Mouse (Mus musculus): Measurements from ENCODE around the gene Arhgap31.
"Not testable (repeated sequence)": the region's sequence is repeated elsewhere in the genome, so short reads cannot be mapped to it uniquely, and the experiment has no call there.

Gene Arhgap31

DNA sequence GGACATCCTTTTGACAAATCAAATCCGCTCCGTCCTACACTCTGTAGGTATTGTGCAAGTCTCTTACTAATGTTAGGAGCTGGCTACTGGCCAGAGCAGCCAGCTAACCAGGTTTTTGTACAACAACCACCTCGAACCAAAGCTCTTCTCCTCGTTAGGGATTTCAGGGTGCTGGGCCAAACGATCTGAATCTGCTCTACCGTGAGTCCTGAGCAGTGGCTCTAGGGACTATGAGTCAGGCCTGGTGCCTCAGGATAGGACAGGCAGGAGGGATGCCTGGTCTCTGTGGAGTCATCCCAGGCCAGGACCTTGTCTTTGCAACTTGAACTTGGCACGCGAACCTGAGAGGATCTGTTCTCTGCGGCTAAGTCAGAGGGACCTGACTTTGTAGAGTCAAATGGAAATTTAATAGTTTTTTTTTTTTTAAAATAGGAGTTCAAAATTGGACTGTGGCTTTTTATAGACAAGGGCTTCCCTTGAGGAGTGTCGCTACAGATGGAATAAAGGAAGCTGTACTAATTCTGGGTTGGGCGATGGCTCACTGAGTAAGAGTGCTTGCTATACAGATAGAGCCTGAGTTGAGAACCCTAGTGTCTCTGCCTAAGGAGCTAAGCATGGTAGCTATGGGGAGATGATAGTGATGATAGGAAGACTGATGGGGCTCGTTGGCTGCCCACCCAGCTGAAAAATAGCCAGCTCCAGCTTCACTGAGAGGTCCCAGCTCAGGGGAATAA is 24.4 kb downstream of the Arhgap31 start:
- DNase-seq (ENCODE audit: low spot score in 2 of 2) = no peak

DNA sequence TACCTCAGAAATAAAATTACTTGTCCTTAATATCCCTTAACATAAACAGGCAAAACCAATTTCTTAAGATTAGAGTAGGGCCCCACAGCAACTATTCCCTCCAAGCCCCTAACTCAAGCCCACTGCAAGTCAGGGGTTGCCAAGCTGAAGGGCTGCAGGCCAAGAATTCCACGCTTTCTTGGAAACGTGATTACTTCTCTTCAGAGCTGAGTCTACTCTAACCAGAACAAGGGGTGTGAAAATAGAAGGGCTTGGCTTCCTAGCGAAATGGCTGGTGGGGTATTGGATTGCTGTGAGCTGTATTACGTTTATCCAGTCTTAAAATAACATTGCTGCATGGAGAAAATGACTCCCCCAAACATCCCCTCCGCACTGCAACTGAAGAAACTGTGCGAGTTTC is 25.4 kb downstream of the Arhgap31 start:
- DNase-seq (ENCODE audit: low spot score in 2 of 2) = no peak

DNA sequence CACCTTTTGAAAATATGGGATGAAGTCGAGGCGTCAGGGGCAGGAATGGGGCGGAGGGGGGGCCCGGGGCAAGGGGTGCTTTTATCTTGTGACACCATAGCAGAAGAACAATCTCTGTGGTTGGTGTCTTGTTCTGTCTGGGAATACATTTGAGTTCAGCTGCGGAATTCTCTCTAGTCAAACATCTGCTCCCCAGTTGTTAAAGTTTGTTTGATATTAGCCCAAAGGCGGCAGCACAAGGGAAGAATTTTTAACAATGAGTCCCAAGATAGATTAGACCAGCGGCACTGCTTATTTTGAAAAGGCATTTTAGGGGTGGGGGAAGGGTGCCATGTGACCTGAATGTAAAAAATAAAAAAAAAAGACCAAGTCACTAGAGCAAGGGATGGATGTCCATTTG is 30.0 kb downstream of the Arhgap31 start:
- no peak for DNase-seq (ENCODE audit: low spot score in 2 of 2)

DNA sequence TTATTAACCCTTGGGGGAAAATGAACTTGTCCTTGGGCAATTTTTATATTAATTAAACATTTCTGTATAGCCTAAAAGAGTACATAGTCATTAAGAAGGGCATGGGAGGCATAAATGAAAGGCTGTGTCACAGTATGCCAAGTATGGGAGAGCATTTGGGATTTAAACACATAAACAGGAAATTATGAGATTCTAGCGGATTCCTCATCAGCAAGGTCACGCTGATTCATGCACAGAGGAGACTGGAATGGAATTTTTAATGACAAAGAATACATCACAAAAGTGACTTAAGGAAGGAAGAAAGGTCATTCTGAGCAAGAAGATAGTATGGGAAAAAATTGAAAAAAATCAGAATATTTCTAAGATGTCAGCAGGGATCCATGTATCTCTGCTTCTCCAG is 31.8 kb downstream of the Arhgap31 start:
- DNase-seq (ENCODE audit: low spot score in 2 of 2) = no peak

DNA sequence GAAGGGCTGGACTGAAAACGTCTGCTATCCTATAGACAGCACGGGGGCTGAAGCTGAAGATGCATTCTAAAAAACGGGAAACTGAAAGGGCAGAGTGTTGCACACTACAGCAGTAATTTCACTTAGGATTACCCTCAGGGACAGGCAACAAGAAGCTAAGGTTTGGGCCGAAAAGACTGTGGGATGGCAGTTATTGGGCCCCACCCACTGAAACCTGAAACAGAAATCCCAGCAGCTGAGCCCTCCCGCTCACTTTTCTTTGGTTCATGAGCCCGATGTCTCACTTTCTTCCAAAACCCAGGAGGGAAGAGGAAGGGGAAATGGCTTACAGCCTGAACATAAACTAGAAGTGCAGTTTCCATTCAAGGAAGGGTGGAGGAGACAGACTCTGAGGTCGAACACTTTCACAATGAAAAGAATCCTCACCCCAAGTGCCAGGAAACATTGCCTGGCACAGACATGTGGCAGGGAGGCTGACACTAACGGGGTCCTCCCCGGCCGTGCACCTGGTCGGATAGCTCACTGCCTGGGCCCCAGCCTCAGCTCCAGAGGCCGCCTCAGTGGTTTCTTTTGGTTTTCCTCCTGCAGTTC is 33.5 kb downstream of the Arhgap31 start:
- no peak for DNase-seq (ENCODE audit: low spot score in 2 of 2)

DNA sequence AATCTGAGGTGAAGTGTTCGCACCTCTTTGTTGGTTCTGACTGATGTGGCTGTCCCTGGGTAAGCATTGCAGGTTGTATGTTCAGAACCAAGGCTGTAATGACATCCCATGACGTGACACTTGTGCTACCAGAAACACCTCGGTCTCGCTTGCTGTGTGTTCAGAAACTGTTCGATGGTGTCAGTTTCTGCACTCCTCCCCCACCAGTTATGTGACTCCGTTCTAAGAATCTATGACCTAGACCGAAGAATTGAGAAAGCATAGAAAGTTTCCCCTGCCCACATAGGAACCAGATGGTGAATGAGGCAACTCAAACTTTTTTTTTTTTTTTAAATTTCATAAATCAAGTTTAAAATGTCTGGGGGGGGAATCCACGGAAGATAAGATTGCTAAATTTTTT is 34.2 kb downstream of the Arhgap31 start:
- DNase-seq (ENCODE audit: low spot score in 2 of 2) = no peak

DNA sequence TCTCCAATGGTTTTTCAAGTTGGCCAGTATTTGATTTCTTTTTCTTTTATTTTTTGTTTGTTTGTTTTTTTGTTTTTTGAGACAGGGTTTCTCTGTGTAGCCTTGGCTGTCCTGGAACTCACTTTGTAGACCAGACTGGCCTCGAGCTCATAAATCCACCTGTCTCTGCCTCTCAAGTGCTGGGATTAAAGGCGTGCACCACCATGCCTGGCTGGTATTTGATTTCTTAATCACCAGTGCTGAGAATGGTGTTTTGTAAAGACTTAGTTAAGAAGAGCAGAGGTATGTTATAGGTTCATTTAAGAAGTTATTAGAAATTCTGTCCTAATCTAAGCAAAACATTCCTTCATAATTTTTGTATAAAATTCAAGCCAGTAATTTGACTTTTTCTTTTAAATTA is 35.1 kb downstream of the Arhgap31 start:
- not testable (repeated sequence) for DNase-seq (ENCODE audit: low spot score in 2 of 2)

DNA sequence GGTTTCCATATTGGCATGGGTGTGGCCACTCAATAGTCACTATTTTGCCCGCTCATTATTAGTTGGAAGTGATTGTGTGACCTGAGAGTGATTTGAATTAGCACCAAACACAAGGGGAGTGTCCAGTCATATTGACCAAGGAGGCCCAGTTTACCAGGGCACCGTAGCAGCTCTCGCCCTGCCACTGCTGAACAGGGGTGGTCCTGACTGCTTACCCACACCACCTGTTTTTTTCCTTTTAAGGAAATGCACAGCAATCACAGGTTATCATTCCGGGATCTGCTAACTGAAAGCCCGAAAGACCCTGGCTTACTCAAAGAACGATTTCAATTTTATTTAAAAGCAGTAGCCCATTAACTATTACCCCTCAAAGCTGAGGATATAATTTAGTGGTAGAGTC is 35.9 kb downstream of the Arhgap31 start:
- no peak for DNase-seq (ENCODE audit: low spot score in 2 of 2)

DNA sequence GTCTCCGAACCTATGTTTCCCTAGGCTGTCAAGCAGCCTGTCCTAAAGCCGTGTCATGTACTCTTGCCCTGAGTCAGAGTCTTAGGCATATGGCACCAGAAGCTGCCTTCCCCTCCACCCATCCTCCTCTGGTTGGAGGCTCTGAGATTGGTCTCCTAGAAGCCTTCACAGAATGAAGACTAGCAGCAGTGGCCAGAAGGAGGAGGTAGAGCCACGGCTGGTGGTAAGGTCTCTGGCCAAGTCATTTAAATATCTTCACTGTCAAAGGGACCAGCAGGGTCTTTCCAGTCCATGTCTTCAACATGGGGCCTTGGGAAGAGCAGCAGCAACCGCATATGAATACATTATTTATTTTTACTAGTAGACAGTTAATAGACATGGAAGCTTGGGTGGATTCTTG is 36.4 kb downstream of the Arhgap31 start:
- DNase-seq (ENCODE audit: low spot score in 2 of 2) = no peak

DNA sequence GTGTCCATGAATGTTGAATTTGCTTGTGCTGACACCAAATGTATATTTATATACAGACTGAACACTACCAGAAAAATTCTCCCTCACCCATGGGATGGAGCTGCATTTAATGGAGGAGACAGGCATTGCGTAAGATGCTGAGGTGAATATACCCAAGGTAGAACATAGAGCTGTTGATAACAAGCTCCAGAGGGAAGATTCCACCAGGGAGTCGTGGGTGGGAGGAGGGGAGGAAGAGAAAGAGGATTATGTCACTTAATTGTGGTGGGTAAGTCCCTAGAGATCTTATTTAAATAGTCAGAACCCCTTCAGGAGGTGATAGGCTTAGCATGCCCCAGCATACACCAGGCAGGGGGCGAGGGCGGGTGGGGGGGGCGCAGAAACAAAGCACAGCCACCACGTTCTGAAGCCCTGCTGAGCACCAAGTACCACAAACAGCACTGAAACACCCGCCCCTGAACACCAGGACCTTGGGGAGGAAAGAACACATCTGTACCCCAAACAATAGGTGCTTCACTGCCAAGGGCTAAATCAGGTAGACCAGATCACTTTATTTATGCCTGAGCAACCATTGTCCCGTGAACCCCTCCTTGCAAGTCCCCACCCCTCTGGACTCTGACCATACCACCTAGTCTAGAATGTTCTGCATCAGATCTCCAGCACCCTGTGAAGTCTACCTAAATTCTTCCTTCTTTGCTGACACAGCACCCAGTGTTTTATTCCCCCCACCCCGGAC is 37.3 kb downstream of the Arhgap31 start:
- no peak for DNase-seq (ENCODE audit: low spot score in 2 of 2)

DNA sequence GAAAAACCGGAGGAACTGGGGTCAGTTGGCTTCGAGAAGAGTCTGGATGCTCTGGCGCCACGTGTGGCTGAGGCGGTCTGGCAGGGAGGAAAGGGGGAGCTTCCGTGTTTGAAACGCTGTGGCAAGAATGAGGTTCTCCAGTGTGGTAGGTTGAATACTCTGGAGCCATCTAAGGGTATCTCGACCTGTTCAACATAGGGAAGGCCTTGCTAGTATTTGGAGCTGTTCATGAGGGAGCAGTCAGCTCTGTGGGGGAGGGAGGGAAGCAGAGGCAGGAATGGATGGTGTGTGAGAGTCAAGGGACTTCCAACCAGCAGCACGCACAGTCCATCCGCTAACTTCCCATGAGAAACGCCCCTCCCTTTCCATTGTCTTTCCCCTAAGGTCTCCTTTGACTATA is 38.2 kb downstream of the Arhgap31 start:
- no peak for DNase-seq (ENCODE audit: low spot score in 2 of 2)

DNA sequence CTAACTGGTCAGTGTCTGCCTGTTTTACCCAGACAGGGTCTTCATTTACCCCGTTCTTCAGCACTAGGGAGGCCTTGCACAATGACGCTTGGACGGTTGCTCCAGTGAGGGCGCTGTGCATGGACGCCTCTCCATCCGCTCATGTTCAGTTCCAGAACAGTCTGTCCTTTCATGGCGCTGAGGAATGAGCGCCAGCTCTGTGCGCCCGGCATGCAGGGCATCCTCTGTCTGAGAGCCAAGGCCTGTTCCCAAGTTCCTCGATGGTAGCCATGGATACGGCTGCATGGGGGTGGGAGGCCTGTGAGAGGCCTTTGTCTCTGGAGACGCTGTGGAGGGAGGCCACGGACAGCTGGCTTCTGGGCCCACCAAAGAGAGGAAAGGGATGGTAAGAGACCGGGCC is 39.6 kb downstream of the Arhgap31 start:
- peak; percentile 70 to 74 for DNase-seq (ENCODE audit: low spot score in 2 of 2)

DNA sequence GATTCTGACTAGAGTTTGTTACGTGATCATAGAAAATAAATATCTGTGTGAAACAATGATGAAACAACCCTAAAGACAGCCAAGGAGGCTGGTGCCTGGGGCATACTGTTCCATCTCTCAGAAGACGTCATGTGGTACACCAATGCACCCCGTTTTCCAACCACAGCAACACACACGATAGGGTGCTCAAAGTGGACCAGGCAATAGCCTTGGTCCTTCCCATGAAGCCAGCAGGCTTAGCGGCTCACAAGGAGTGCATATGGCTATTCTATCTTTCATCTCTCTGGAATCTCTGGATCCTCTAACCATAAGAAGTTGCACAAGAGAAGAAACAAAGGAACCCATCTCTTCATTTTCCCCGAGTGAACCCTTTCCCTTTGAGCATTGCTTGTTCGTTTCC is 40.1 kb downstream of the Arhgap31 start:
- DNase-seq (ENCODE audit: low spot score in 2 of 2) = no peak

DNA sequence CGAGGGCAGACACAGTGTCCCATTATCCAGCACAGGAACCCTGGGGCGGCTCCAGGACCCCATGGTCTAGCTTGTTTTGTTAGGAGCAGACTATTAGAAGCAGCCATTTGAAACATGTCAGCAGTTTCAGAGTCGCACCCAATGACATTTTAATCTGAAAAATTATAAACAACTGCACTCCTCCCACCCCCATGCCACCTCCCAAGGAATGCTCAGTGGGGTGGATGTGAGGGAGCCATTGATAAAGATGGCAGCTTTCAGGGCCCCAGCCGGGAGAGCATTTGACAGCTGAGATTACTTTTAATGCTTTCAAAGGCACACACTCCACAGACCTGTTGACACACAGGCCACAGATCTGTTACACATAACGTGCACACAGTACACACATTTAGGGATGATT is 40.7 kb downstream of the Arhgap31 start:
- no peak for DNase-seq (ENCODE audit: low spot score in 2 of 2)

DNA sequence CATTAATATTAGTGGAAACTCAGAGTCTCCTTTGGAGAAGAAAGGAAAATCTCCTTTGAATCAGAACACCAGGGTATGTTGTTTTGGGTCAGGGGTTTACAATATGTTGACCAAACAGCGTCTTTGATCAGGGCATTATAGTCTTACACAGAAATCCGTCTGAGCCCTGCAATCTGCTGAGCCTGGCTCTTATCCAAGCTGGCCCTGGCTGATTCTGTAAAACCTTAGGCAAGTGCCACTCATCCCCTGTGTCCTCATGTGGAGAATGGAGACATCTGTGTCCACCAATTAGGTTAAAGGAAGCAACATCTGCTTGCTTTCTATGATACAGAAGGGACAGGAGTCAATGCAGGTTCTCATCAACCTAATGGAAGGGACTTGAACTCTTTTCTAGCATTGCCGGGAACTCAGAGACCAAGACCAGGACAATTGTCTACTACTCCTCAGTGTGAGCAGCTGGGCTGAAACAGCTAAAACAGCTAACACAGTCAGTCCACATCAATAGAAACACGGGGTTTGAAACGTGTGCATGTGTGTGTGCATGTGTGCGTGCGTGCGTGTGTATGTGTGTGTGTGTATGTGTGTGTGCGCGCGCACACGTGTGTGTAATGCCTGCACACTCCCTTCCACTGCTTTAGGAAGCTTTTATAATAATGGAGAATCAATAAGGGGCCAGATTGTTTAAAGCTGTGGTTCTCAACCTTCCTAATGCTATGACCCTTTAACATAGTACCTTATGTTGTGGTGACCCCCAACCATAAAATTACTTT is 42.3 kb downstream of the Arhgap31 start:
- no peak for DNase-seq (ENCODE audit: low spot score in 2 of 2)

DNA sequence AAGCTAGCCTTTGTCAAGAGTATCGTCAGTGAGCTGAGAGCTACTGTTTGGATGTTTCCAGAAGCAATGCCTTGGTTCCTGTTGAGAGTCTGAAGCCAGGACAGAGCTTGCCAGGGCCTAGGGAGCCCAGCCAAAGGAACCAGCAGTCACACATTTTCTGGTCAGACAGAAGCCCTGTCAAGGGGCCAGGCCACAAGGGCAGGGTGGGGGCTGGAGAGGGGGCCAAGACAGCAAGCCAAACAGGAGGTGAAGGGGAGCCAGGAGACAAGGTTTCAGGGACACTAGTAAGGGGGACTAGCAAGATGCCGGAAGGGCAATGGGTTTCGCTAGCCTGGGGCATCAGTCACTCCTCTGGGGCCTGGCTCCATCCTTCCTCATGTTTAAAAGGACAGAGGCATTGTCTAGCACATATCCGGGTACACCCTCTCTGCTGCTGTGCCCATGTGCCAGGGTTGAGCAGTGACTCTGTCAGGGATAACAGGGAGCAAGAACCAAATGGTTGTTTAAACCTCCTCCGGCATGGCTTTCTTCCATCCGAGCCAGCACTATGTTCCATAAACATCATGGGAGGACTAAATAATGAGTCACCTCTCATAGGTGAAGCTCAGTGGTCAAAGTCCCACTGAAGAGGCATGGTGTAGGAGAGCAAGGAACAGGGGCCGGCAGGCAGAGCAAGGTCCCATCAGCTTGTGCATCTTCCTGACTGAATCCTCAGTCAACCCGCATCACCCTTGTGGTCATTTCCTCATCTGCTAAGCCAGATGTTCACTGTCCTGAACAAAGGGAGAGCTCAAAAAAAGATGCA is 44.0 kb downstream of the Arhgap31 start:
- DNase-seq (ENCODE audit: low spot score in 2 of 2) = no peak

DNA sequence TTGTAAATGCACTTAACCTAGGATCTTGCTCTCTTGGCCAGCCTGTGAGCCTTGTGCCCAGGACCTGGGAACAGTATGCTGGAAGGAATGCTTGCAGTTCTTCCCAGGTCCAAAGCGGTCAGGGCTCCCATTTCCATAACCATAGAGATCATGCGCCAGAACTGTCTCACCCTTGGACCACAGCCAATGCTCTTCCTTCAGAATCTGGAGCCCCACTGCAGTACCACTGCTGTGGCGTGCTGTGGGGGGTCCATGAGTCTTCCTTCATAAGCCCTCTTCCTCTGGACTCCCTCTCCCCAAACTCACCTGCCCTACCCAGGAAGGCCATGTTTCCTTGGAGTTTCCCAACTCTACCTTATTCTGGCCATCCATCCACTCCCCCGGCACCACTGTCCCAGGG is 46.6 kb downstream of the Arhgap31 start:
- no peak for DNase-seq (ENCODE audit: low spot score in 2 of 2)

DNA sequence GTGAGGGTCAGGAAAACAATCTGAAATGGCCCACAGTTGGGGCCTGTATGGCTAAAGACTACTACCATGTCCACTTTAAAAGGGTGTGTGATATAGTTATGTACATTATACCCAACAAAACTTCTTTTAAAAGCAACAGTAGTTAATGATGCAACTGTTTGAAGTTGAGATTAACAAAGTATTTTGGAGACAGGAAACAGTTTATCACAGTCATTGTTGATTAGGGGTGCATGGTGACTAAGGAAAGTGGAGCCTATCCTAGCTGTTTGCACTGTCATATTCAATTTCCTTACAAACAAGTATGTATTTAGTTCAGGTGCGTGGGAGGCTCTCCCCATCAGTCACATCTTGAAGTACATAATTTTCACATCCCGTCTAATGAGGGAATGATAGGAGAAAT is 47.1 kb downstream of the Arhgap31 start:
- no peak for DNase-seq (ENCODE audit: low spot score in 2 of 2)

DNA sequence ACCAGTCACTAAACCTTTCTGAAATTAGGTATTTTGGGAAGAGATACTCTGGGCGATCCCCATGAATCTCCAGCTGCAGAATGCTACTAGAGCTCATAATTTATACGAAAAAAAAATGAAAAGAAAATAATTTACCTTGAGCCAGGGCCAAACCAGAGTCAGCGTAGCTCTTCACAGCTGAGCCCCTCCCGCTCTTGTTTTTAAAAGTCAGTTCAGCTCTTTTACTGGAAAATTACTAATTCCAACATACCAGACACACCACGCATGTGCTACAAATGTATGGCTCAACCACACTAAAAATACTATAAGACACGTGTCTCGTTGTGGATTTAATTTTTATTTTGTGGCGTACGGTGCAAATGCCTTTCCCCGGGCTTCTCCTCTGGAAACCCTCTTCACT is 50.5 kb downstream of the Arhgap31 start:
- no peak for DNase-seq (ENCODE audit: low spot score in 2 of 2)

DNA sequence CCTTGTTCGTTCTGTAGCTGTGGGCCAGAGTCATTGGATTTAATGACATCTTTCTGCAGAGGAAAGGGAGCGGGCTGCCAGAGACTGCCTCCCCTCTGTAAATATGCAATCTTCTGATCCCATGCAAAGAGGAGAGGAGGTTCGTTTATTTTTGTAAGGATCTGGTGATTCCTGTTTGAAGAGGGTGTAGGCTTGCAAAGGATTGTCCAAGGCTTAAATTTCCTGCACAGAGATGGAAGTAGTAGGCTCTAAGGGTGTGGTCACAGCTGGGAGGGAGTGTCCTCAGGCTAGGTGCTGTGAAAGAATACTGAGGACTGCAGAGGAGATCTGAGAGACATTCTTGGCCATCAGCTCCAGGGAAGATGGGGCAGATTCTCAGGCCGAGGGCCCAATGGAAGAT is 58.8 kb downstream of the Arhgap31 start:
- no peak for DNase-seq (ENCODE audit: low spot score in 2 of 2)

DNA sequence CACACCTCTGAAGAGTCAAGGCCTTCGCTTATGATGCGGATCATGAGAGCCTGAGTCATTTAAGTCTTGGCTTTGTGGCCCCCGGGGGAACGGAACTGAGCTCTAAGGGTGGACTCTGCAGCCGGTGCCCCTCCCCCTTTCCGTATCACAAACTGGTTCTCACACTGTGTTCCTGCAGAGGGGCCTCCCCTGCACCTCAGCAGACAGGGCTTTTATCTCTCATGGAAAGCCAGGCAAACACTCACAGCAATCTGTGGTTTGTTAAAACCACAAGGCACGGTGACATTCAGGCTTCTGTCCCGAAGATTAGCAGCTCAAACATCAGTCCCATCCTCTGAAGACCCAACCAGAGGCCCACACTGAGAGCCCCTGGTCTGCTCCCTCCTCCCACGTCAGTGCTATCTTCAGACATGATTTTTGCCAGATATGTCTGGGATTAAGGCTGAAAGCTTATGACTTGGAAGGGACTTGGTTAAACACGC is 59.6 kb downstream of the Arhgap31 start:
- DNase-seq (ENCODE audit: low spot score in 2 of 2) = no peak
